Mouse (Mus musculus) B cell, adult 67 days (primary cell): ENCODE results near the gene Tcf23. TPM values are rescaled to one million over a fixed set of nuclear protein-coding genes. Genes with fewer than 3 reads are reported as not detected.

ENCODE experiments used
- total RNA-seq, 2 experiments: library from RNA; stranded (reverse); gene quantifications; 4 replicates each; pipeline ENCODE4 v1.2.4; 2023

Gene Tcf23
- total RNA-seq, result not detected

DNA sequence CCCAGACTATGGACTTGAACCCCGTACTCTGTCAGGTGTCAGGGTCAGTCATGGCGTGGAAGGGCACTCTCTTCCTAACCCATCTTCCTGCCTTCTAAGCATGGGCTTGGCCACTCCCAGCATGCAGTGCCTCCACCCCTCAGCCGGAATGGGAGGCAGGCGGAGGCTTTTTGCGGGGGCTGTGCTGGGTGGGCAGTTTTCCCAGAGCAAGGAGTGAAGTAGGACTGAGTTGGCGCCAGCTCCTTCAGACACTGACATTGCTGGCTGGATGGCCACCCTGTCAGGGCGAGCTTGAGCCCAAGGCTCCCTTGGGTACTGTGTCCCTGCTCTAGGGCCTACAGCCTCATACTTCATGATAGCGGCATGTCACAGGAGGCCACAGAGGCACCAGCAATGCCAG is at the start of gene Tcf23:
Tcf23 (plus strand) TSS at position 247 of the 400 bp plus-strand sequence.

DNA sequence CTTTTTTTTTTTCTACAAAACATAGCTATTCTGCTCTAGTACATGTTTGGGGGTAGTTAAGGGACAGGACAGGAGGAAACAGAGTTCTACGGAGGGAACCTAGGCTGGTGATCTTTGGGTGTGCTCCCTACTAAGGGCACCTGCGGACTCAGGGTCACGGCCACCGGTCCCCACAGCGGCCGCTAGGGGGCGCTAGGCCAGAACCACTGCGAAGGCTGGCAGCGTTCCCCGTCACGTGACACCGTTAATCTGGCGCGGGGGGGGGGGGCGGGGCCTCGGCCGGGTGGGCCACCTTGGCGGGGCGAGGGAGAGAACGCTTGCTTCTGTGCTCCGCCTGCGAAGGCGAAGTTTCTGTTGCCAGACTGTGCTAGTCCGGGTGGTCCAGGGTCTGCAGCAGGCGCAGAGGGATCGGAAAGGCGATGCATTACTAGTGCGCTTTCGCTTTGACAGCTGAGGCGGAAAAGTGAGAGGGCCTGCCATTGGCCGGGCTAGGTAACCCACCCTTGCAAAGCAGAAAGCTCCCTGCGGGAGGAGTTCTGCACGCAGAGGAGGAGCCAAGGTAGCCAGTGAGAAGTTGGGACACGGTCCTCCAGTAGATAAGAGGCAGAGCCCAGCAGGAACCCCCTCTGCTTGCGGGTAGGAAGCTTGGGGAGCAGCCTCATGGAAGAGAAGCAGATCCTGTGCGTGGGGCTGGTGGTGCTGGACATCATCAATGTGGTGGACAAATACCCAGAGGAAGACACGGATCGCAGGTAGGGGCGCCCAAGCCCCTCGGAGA is 47.0 kb upstream of the Tcf23 start, which contains the start of gene Khk:
Khk (plus strand) TSS at position 176 of the 778 bp plus-strand sequence.

DNA sequence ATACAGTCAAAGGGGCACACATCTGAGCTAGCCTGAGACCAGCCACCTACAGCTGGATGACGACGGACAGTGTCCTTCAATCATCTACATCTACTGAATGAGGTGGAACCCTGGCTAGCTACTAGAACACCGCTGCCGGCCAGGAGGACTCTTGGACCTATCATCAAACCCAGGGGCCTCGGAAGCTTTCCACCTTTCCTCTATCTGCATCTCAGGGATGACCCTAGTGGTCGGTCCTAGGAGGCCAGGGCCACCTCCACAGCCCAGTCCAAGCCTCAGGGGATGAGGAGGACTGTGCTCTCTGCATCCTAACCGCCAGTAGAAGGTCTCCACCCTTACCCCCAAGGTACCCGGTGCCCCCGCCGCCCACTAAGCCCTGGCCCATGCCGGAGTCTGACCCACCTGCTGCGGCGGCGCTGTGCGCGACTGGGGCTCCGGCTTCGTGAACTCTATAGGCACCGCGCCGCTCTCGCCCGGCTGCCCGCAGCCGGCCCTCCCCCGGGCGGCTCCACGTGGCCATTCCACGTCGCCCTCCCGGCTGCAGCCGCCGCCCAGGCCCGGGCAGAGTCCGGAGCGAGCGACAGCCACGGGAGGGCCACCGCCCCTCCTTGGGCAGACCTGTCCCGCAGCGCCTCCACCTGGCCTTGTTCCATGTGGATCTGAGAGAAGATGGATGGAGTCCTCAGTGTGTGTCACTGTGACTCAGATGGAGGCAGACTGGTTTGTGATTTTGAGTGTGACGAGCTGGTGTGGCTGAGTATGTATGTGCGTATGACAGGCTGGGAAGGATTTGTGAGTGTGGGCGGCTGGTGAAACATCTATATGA is 23.3 kb upstream of the Tcf23 start, which contains the start of gene Cgref1:
Cgref1 (minus strand) TSS at position 636 of the 826 bp plus-strand sequence.

DNA sequence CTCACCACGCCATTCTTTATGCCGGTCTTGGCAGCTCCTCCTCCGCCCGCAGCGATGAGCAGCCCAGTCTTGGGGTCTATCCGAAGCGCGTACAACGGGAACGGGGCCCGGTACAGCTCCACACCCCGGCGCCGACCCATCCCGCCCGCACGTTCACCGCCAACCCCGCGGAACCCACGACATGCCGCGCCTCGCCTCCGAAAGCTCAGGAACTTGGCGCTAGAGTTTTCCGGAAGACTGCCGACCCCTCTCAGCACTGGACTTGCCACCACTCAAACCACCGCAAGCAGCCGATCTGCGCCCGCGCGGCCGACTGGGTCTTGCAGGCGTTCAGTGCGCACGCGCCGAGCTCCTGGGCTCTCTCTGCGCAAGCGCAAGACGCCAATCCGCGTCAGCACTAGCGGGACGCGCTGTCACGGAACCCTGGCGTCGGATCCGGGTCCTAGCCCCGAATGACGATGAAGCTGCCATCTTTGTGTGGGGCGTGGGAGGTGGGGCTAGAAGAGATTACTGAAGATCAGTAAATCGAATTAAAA is 8.4 kb upstream of the Tcf23 start, which contains the start of gene Preb:
Preb (minus strand) TSS at position 396 of the 536 bp plus-strand sequence.

Other genes with a start within 250 kb of the Tcf23 start
- gene Mapre3, start 154.0 kb upstream of the Tcf23 start, total RNA-seq, result 10 to 100 TPM in 1 of 2 experiments, 1 to 10 TPM in 1; 9.7 to 11.1 TPM
- gene Tmem214, start 100.7 kb upstream of the Tcf23 start, total RNA-seq, result 10 to 100 TPM; 55.5 to 55.8 TPM
- gene Agbl5, start 80.0 kb upstream of the Tcf23 start, total RNA-seq, result 10 to 100 TPM; 24.7 to 24.9 TPM
- 100 to 1,000 TPM; 180 to 190 TPM for gene Ost4, start 60.9 kb upstream of the Tcf23 start, total RNA-seq
- under 1 TPM; 0.73 to 0.98 TPM for gene Emilin1, start 55.3 kb upstream of the Tcf23 start, total RNA-seq
- 10 to 100 TPM; 15.4 to 18.0 TPM for gene Khk, start 47.2 kb upstream of the Tcf23 start, total RNA-seq
- not detected for gene Cgref1, start 23.1 kb upstream of the Tcf23 start, total RNA-seq
- gene Preb, start 8.3 kb upstream of the Tcf23 start, total RNA-seq, result 100 to 1,000 TPM; 166 to 187 TPM
- gene Atraid, start 79.7 kb downstream of the Tcf23 start, total RNA-seq, result 10 to 100 TPM; 25.9 to 48.3 TPM
- gene Slc5a6, start 80.3 kb downstream of the Tcf23 start, total RNA-seq, result 10 to 100 TPM; 12.3 to 12.4 TPM
- 10 to 100 TPM; 51.5 to 66.7 TPM for gene Cad, start 86.1 kb downstream of the Tcf23 start, total RNA-seq
- not detected for gene Dnajc5g, start 137.6 kb downstream of the Tcf23 start, total RNA-seq
- gene Slc30a3, start 139.6 kb downstream of the Tcf23 start, total RNA-seq, result under 1 TPM in 1 of 2 experiments, not detected in 1; 0.55 TPM
- gene Trim54, start 148.1 kb downstream of the Tcf23 start, total RNA-seq, result not detected
- gene Ucn, start 170.2 kb downstream of the Tcf23 start, total RNA-seq, result not detected
- gene Mpv17, start 185.6 kb downstream of the Tcf23 start, total RNA-seq, result 10 to 100 TPM; 24.0 to 27.0 TPM
- gene Gm29609, start 211.2 kb downstream of the Tcf23 start, total RNA-seq, result 1 to 10 TPM; 5.5 to 8.1 TPM
- 100 to 1,000 TPM; 206 to 216 TPM for gene Gtf3c2, start 211.5 kb downstream of the Tcf23 start, total RNA-seq
- 10 to 100 TPM; 87.5 to 89.2 TPM for gene Snx17, start 224.6 kb downstream of the Tcf23 start, total RNA-seq
- 10 to 100 TPM; 39.8 to 43.5 TPM for gene Eif2b4, start 224.8 kb downstream of the Tcf23 start, total RNA-seq
- 10 to 100 TPM; 64.4 to 65.3 TPM for gene Zfp513, start 233.6 kb downstream of the Tcf23 start, total RNA-seq